Mouse (Mus musculus) gastrocnemius, adult 2 months (tissue): ENCODE results near the gene Pacsin1. TPM values are rescaled to one million over a fixed set of nuclear protein-coding genes. Genes with fewer than 3 reads are reported as not detected.

Experiments
- DNase-seq: peaks from one replicate; pipeline ENCODE4 v3.0.0; 2022
- H3K27ac ChIP-seq: fragments of 200-600 bp; 2 replicates; pipeline ENCODE4 v1.8.1; 2022; ENCODE audit warnings: mild to moderate bottlenecking
- H3K4me3 ChIP-seq: fragments of 200-600 bp; 2 replicates; pipeline ENCODE4 v1.8.1; 2022; ENCODE audit warnings: mild to moderate bottlenecking, moderate library complexity
- CTCF ChIP-seq: fragments of 200-600 bp; IDR thresholded peaks from 2 replicates; pipeline ENCODE4 v1.8.1; 2022; ENCODE audit warnings: antibody characterized with exemption, mild to moderate bottlenecking, moderate library complexity
- intact Hi-C: fragments of 180-260 bp; cut with DNase I; formaldehyde crosslinking; loops from one replicate; pipeline ENCODE4 v1.15.1; 2025
- long read RNA-seq, 2 experiments: library from polyadenylated mRNA; stranded (forward); transcript quantifications; one replicate each; pipeline ENCODE4 v2.0.0; 2021
- total RNA-seq, 2 experiments: library from RNA; stranded (reverse); gene quantifications; 2 replicates each; pipeline ENCODE4 v1.2.3; 2021

Pacsin1 gene
- total RNA-seq, result under 1 TPM in 1 of 2 experiments, not detected in 1; 0.18 TPM
- long read RNA-seq, experiment 1, partial matches to known transcripts, result 1 of 1 reads
- long read RNA-seq, experiment 1, other reads (novel, unspliced or antisense), result 0 of 1 reads
- long read RNA-seq, experiment 2, result 0 reads

- Histone ChIP-seq H3K27ac (no peak within 1 kb of the TSS), H3K4me3 (peak within 1 kb of the TSS; percentile 64)
- intact Hi-C loops, result no loop called here
- peak; percentile 44 for DNase-seq
- TF ChIP-seq CTCF, result no peak
These were observed at the start of gene Pacsin1 for GRCm38 (mm10) chr17:27655089-27656010. Pacsin1 (plus strand) TSS chr17:27655509.

GRCm38 (mm10) chr17:27609576-27609975 lies 45.7 kb upstream of the Pacsin1 start:
- no peak for DNase-seq
- no peak for TF ChIP-seq CTCF
- no peak overlapping the region for H3K4me3 ChIP-seq
- H3K27ac ChIP-seq, result no peak overlapping the region
- intact Hi-C loops, result no loop called here

GRCm38 (mm10) chr17:27610679-27611518 lies 44.4 kb upstream of the Pacsin1 start:
- Histone ChIP-seq H3K4me3 (no peak overlapping the region), H3K27ac (peak overlapping the region; percentile 86)
- TF ChIP-seq CTCF, result no peak
- peak; percentile 49 for DNase-seq
- intact Hi-C loops, result no loop called here

DNA sequence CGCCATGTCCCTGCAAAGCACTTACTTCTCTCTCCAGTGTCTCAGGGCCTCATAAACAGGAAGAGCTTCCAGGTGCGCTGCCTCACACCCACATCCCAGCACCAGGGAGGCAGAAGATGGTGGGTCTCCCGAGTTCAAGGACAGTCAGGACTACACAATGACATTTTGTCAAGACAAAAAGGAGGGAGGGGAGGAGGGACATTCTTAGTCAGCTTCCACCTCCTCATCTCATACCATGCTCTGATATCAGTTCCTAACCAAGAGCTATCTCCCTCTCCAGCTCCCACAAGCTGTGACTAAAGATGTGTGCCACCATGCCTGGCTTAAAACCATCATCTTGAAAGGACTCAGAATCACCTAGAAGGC lies 43.8 kb upstream of the Pacsin1 start:
- intact Hi-C loops, result no loop called here
- no peak overlapping the region for H3K4me3 ChIP-seq
- H3K27ac ChIP-seq, result peak overlapping the region; percentile 86

GRCm38 (mm10) chr17:27611994-27612393 lies 43.3 kb upstream of the Pacsin1 start:
- TF ChIP-seq CTCF, result no peak
- intact Hi-C loops, result no loop called here
- H3K27ac ChIP-seq, result peak overlapping the region; percentile 86
- no peak for DNase-seq
- H3K4me3 ChIP-seq, result no peak overlapping the region

More for the DNA sequence above, 43.8 kb upstream of the Pacsin1 start:
- TF ChIP-seq CTCF, result no peak
- DNase-seq, result no peak

GRCm38 (mm10) chr17:27613016-27613415 lies 42.3 kb upstream of the Pacsin1 start:
- DNase-seq, result peak; percentile 45
- no peak overlapping the region for H3K4me3 ChIP-seq
- intact Hi-C loops, result no loop called here
- H3K27ac ChIP-seq, result peak overlapping the region; percentile 86
- no peak for TF ChIP-seq CTCF

DNA sequence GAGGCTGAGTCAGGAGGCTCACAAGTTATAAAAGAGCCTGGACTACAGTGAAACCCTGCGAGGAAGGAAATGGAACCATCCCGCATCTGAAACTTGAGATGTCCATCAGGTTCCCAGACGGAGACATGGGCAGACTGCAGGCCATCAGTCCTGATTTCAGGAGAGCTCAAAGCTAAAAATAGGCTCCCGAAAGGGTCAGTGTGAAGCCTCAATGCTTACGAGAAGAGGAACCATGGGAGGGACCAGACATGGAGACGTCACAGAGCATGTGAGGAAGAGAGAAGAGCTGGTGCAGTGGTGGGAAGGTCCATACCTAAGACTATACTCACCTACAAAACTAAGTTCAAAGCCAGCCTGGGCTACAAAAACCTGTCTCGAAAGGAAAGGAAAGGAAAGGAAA lies 39.9 kb upstream of the Pacsin1 start:
- intact Hi-C loops, result no loop called here
- Histone ChIP-seq H3K27ac (peak overlapping the region; percentile 86), H3K4me3 (no peak overlapping the region)
- TF ChIP-seq CTCF, result no peak
- peak; percentile 59 for DNase-seq

- no peak for DNase-seq
- peak overlapping the region; percentile 99 for H3K27ac ChIP-seq
- intact Hi-C loops, result loop anchor here (5.0 to 10.0 kb wide), 2 partner anchors 34 to 416 kb away; partner anchors contain the start of gene Lemd2
- no peak for TF ChIP-seq CTCF
- H3K4me3 ChIP-seq, result peak overlapping the region; percentile 96
These were observed 34.1 kb upstream of the Pacsin1 start for GRCm38 (mm10) chr17:27621161-27621560.

DNA sequence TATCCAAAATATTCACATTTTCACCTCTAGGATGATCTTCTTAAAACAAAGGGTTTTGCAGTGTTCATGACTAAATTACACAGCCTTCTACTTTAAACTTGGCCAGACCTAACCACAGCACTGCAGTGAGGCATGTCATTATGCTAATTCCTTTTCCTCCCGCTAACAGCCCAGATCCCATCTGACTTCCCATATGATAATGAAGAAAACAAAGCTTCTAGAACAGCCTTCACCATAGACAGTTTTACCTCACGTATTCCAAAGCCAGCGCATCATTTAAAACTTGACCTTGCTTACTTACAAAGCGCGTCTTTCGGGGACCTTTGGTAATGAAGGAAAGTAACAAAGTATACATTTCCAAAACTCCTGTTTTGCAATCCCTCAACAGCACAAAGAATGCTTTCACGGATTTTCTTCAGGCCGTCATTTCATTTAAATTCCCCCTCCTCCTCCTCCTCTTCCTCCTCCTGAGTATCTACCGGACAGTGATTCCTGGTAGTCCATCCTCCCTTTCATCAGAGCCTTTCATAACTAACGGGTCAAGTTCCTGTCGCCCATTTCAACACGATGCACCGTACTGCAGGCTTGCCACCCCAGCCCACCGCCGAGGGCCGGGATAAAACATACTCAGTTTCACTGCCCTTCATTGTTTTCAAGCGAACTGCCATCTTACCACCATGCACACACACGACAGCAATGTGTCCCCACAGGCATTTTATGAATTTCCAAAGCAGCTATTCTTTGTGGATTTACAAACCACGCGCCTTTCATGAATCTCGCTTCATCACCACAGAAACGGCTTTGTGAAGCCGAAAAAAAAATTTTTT lies 33.4 kb upstream of the Pacsin1 start:
- Histone ChIP-seq H3K4me3 (peak overlapping the region; percentile 96), H3K27ac (peak overlapping the region; percentile 99)
- DNase-seq, result peak; percentile 51
- intact Hi-C loops, result loop anchor here (2.0 to 10.0 kb wide), 3 partner anchors 19 to 417 kb away; partner anchors contain the start of gene Lemd2
- TF ChIP-seq CTCF, result no peak

DNA sequence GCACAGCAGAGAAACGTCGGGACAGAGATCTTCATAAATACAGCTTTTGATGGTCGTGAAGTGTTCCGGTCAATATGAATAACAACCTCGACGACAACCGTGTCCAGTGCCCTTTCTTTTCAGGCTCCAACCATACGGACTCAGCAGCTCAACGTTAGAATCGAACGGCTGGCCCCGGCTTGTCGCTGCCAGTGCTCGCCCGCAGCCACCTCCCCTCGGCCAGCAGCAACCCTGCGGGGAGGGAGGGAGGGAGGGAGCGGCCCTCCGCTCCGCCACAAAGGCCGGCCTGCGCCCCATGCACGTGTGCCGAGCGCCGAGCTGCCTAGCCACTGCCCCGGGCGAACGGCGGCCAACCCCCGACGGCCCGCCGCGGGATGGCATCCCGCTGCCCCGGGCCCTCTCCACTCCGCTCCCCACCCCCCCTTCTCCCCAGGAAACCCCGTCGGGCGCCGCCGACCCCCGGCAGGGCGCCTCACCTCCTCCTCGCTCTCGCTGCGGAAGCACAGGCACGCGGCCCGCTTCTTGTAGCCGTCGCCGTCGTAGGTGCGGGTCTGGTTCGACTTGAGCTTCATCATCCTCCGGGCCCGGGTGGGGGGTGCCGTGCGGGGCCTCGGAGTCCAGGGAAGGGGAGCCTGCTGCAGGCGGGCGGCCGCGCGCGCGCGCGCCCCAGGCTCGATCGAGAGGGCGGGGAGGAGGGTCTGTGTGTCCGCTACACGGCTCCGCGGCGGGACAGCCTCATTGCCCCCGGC lies 32.5 kb upstream of the Pacsin1 start:
- Histone ChIP-seq H3K4me3 (peak overlapping the region; percentile 96), H3K27ac (peak overlapping the region; percentile 99)
- TF ChIP-seq CTCF, result no peak
- intact Hi-C loops, result loop anchor here (2.0 to 10.0 kb wide), 3 partner anchors 20 to 418 kb away; partner anchors contain the start of gene Lemd2
- DNase-seq, result peak; percentile 69
